Mouse (Mus musculus) thymus, postnatal 36 days (tissue): Measurements from ENCODE around the gene Krt12.
A peak's percentile ranks its signal among the peaks of the same experiment; 100 is the strongest.

Experiments used
- DNase-seq, 2 experiments: peaks; one replicate each; pipeline ENCODE4 v3.0.0; 2022; ENCODE audit warnings: mixed read lengths in 2 of 2

Krt12 gene

GRCm38 (mm10) chr11:99422159-99422558 is at the start of gene Krt12:
TSS of gene Krt12 (minus strand) at chr11:99422259.
- no peak for DNase-seq

- no peak for DNase-seq
Observed at GRCm38 (mm10) chr11:99469228-99469627, 47.2 kb upstream of the Krt12 start.

- DNase-seq: no peak
Observed at GRCm38 (mm10) chr11:99468566-99468965, 46.5 kb upstream of the Krt12 start.

- DNase-seq: no peak
Observed at GRCm38 (mm10) chr11:99466316-99466715, 44.3 kb upstream of the Krt12 start.

- peak; percentile 38 to 53 for DNase-seq
Observed at GRCm38 (mm10) chr11:99464836-99465235, 42.8 kb upstream of the Krt12 start.

- DNase-seq: peak; percentile 28 to 36
Observed at GRCm38 (mm10) chr11:99463155-99463554, 41.1 kb upstream of the Krt12 start.

- no peak for DNase-seq
Observed at GRCm38 (mm10) chr11:99461736-99462135, 39.7 kb upstream of the Krt12 start.

- DNase-seq: no peak
Observed at GRCm38 (mm10) chr11:99458887-99459286, 36.8 kb upstream of the Krt12 start.

GRCm38 (mm10) chr11:99454759-99455158 is 32.7 kb upstream of the Krt12 start:
- DNase-seq: no peak

GRCm38 (mm10) chr11:99454044-99454443 is 32.0 kb upstream of the Krt12 start:
- no peak for DNase-seq

GRCm38 (mm10) chr11:99448769-99449168 is 26.7 kb upstream of the Krt12 start:
- DNase-seq: no peak

- no peak for DNase-seq
Observed at GRCm38 (mm10) chr11:99441220-99441619, 19.2 kb upstream of the Krt12 start.

- DNase-seq: no peak
Observed at GRCm38 (mm10) chr11:99439465-99439864, 17.4 kb upstream of the Krt12 start.

- DNase-seq: no peak
Observed at GRCm38 (mm10) chr11:99437972-99438371, 15.9 kb upstream of the Krt12 start, which contains the start of gene Krt20. TSS of gene Krt20 (minus strand) at chr11:99438150.

- DNase-seq: no peak
Observed at GRCm38 (mm10) chr11:99436625-99437024, 14.6 kb upstream of the Krt12 start.

- DNase-seq: no peak
Observed at GRCm38 (mm10) chr11:99430670-99431069, 8.6 kb upstream of the Krt12 start.

GRCm38 (mm10) chr11:99420586-99420985 is 1.5 kb downstream of the Krt12 start:
- DNase-seq: no peak

- DNase-seq: no peak
Observed at GRCm38 (mm10) chr11:99417819-99418218, 4.2 kb downstream of the Krt12 start.

- DNase-seq: no peak
Observed at GRCm38 (mm10) chr11:99416902-99417301, 5.2 kb downstream of the Krt12 start.

GRCm38 (mm10) chr11:99414463-99415147 is 7.5 kb downstream of the Krt12 start:
- DNase-seq: no peak

- no peak for DNase-seq
Observed at GRCm38 (mm10) chr11:99413247-99413646, 8.8 kb downstream of the Krt12 start.

- DNase-seq: no peak
Observed at GRCm38 (mm10) chr11:99406186-99406585, 15.9 kb downstream of the Krt12 start.

GRCm38 (mm10) chr11:99399956-99400549 is 22.0 kb downstream of the Krt12 start:
- no peak for DNase-seq

GRCm38 (mm10) chr11:99398832-99399231 is 23.2 kb downstream of the Krt12 start:
- DNase-seq: no peak

GRCm38 (mm10) chr11:99398084-99398483 is 24.0 kb downstream of the Krt12 start:
- no peak for DNase-seq
